Mouse (Mus musculus): ENCODE data around the gene Myog.

- TF ChIP-seq CTCF (IDR thresholded peaks at IDR 0.05; ENCODE audit: control insufficient read depth, insufficient read depth, low read length) (peak; percentile 69), POLR2A (IDR thresholded peaks at IDR 0.05; ENCODE audit: borderline replicate concordance, control insufficient read depth, low read depth, low read length) (no peak)
These were observed 42.3 kb downstream of the Myog start for GRCm38 (mm10) chr1:134331879-134332635.
